Mouse (Mus musculus): ENCODE measurements around the gene Wdr73. TPM values are rescaled to one million over a fixed set of nuclear protein-coding genes. Genes with fewer than 3 reads are reported as not detected.

Gene Wdr73
- polyA plus RNA-seq, 1 experiment from 2014 or later, result 35.8 TPM

DNA sequence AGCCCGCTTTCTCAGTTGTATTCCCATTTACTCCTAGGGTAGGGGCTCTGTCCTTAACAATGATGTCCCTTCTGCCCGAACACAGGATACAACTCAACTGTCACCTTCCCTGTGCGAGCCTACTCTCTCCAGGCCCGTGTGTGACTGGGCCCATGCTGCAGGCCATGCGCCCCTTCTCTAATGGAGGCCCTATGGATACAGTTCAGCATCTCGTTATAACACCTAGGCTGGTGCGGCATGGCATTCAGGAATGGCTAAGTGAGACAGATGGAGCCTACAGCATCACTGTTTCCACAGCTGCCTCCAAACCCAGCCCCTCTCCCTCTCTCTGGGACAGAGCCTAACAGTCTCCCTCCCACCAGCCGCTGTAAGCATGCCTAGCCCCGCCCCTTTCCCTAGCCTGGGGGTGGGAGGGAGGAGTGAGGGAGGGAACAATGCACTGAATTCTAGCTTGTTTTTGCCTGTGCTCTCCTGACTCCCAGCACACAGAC is 12.0 kb downstream of the Wdr73 start:
- Histone ChIP-seq H3K36me3 (ENCODE audit: control insufficient read depth, insufficient read depth, low read length) (peaks cover 15% of the 10 kb centered on the region), H3K27me3 (replicated peaks; ENCODE audit: control insufficient read depth, insufficient read depth, low read length) (no peaks in the 10 kb centered on the region), H3K4me1 (ENCODE audit: control insufficient read depth, insufficient read depth, low read depth, low read length) (no peaks in the 10 kb centered on the region; the same call in 1 of the 2 replicates), H3K9ac (ENCODE audit: low read depth, low read length) (no peak overlapping the region), H3K4me3 (ENCODE audit: low read length) (no peak overlapping the region), H3K9me3 (ENCODE audit: control insufficient read depth, low read length) (no peaks in the 10 kb centered on the region), H3K27ac (ENCODE audit: low read depth, low read length) (peak overlapping the region; percentile 19), H3K4me2 (ENCODE audit: low read length) (no peak overlapping the region)
- 38% methylated on average over 9 of the region's 9 CpGs for WGBS
- ATAC-seq, result peak; percentile 72

GRCm38 (mm10) chr7:80888595-80888994 is 12.5 kb downstream of the Wdr73 start:
- Histone ChIP-seq H3K9ac (ENCODE audit: low read depth, low read length) (no peak overlapping the region), H3K27ac (ENCODE audit: low read depth, low read length) (peak overlapping the region; percentile 19), H3K36me3 (ENCODE audit: control insufficient read depth, insufficient read depth, low read length) (peaks cover 15% of the 10 kb centered on the region), H3K4me3 (ENCODE audit: low read length) (no peak overlapping the region), H3K27me3 (replicated peaks; ENCODE audit: control insufficient read depth, insufficient read depth, low read length) (no peaks in the 10 kb centered on the region), H3K9me3 (ENCODE audit: control insufficient read depth, low read length) (no peaks in the 10 kb centered on the region), H3K4me2 (ENCODE audit: low read length) (no peak overlapping the region), H3K4me1 (ENCODE audit: control insufficient read depth, insufficient read depth, low read depth, low read length) (no peaks in the 10 kb centered on the region; the same call in 1 of the 2 replicates)
- ATAC-seq, result peak; percentile 24
- 67% methylated on average over 7 of the region's 7 CpGs for WGBS

GRCm38 (mm10) chr7:80885666-80886065 is 15.4 kb downstream of the Wdr73 start:
- no peak overlapping the region for H3K4me3 ChIP-seq (ENCODE audit: low read length)
- H3K4me1 ChIP-seq (ENCODE audit: control insufficient read depth, insufficient read depth, low read depth, low read length), result peaks cover 4% of the 10 kb centered on the region
- H3K9ac ChIP-seq (ENCODE audit: low read depth, low read length), result no peak overlapping the region
- no peaks in the 10 kb centered on the region for H3K27me3 ChIP-seq (replicated peaks; ENCODE audit: control insufficient read depth, insufficient read depth, low read length)
- H3K36me3 ChIP-seq (ENCODE audit: control insufficient read depth, insufficient read depth, low read length), result peaks cover under 1% of the 10 kb centered on the region; the same call in 1 of the 2 replicates
- ATAC-seq, result no peak
- 27% methylated on average over 1 of the region's 1 CpGs for WGBS
- no peaks in the 10 kb centered on the region for H3K9me3 ChIP-seq (ENCODE audit: control insufficient read depth, low read length)
- H3K4me2 ChIP-seq (ENCODE audit: low read length), result no peak overlapping the region
- H3K27ac ChIP-seq (ENCODE audit: low read depth, low read length), result no peak overlapping the region

- H3K4me3 ChIP-seq (ENCODE audit: low read length), result peak overlapping the region; percentile 26
Observed at GRCm38 (mm10) chr7:80882830-80883505, 18.1 kb downstream of the Wdr73 start.

DNA sequence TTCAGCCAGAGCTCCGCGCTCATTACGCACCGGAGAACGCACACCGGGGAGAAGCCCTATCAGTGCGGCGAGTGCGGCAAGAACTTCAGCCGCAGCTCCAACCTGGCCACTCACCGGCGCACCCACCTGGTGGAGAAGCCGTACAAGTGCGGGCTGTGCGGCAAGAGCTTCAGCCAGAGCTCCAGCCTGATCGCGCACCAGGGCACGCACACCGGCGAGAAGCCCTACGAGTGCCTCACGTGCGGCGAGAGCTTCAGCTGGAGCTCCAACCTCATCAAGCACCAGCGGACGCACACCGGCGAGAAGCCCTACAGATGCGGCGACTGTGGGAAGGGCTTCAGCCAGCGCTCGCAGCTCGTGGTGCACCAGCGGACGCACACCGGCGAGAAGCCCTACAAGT is 25.3 kb downstream of the Wdr73 start:
- Histone ChIP-seq H3K9me3 (ENCODE audit: control insufficient read depth, low read length) (no peaks in the 10 kb centered on the region), H3K4me1 (ENCODE audit: control insufficient read depth, insufficient read depth, low read depth, low read length) (no peaks in the 10 kb centered on the region), H3K27ac (ENCODE audit: low read depth, low read length) (no peak overlapping the region), H3K27me3 (replicated peaks; ENCODE audit: control insufficient read depth, insufficient read depth, low read length) (no peaks in the 10 kb centered on the region), H3K4me3 (ENCODE audit: low read length) (no peak overlapping the region), H3K36me3 (ENCODE audit: control insufficient read depth, insufficient read depth, low read length) (peaks cover 36% of the 10 kb centered on the region), H3K9ac (ENCODE audit: low read depth, low read length) (no peak overlapping the region), H3K4me2 (ENCODE audit: low read length) (no peak overlapping the region)
- no peak for ATAC-seq
- WGBS, result 31% methylated on average over 37 of the region's 37 CpGs

More at GRCm38 (mm10) chr7:80882830-80883505, 18.1 kb downstream of the Wdr73 start:
- Histone ChIP-seq H3K27ac (ENCODE audit: low read depth, low read length) (no peak overlapping the region), H3K4me1 (ENCODE audit: control insufficient read depth, insufficient read depth, low read depth, low read length) (peaks cover 4% of the 10 kb centered on the region), H3K9me3 (ENCODE audit: control insufficient read depth, low read length) (no peaks in the 10 kb centered on the region), H3K27me3 (replicated peaks; ENCODE audit: control insufficient read depth, insufficient read depth, low read length) (no peaks in the 10 kb centered on the region), H3K4me2 (ENCODE audit: low read length) (peak overlapping the region; percentile 58), H3K36me3 (ENCODE audit: control insufficient read depth, insufficient read depth, low read length) (no peaks in the 10 kb centered on the region), H3K9ac (ENCODE audit: low read depth, low read length) (peak overlapping the region; percentile 41; the same call in 1 of the 2 replicates)
- WGBS, result 26% methylated on average over 14 of the region's 14 CpGs
- ATAC-seq, result peak; percentile 86

DNA sequence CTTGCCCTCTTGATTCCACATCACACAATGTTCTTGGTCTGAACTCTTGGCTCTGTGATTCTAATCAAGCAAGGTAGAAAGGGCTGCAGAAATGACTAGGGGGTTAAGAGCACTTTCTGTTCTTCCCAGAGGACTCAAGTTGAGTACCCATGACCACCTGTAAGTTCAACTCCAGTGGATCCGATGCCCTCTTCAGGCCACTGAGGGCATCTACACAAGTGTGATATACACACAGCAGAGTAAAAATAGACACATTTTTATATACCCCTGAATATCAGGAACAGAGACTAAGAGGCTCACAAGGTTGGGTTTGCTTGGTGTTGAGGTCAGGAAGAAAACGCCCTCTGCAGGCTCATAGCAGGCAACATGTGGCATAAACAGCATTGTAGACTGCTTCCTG is 27.4 kb downstream of the Wdr73 start:
- Histone ChIP-seq H3K9me3 (ENCODE audit: control insufficient read depth, low read length) (no peaks in the 10 kb centered on the region), H3K4me1 (ENCODE audit: control insufficient read depth, insufficient read depth, low read depth, low read length) (no peaks in the 10 kb centered on the region), H3K9ac (ENCODE audit: low read depth, low read length) (no peak overlapping the region), H3K4me3 (ENCODE audit: low read length) (no peak overlapping the region), H3K27me3 (replicated peaks; ENCODE audit: control insufficient read depth, insufficient read depth, low read length) (no peaks in the 10 kb centered on the region), H3K4me2 (ENCODE audit: low read length) (no peak overlapping the region), H3K27ac (ENCODE audit: low read depth, low read length) (no peak overlapping the region), H3K36me3 (ENCODE audit: control insufficient read depth, insufficient read depth, low read length) (peaks cover 39% of the 10 kb centered on the region)
- ATAC-seq, result no peak
- WGBS, result 98% methylated on average over 2 of the region's 2 CpGs

DNA sequence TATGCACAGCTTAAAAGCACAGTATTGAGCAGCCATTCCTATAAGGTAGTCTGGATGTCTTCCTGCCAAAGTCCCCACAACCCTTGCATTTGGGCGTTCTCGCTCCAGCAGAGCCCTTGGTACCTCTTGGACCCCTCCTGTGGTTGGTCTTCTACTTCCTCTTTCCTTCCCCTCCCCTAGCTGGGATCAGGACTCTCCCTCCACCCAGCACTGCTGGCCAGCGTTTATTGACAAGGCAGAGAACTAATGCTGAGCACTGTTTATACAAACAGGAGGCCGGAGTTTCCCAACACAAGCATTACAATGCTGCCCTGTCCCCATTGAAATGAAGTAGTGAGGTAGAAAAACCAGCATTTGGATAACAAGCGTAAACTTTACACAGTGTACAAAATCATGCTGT is 28.0 kb downstream of the Wdr73 start:
- no peaks in the 10 kb centered on the region for H3K9me3 ChIP-seq (ENCODE audit: control insufficient read depth, low read length)
- ATAC-seq, result no peak
- WGBS, result 76% methylated on average over 5 of the region's 5 CpGs
- no peak overlapping the region for H3K4me3 ChIP-seq (ENCODE audit: low read length)
- H3K4me2 ChIP-seq (ENCODE audit: low read length), result no peak overlapping the region
- H3K27ac ChIP-seq (ENCODE audit: low read depth, low read length), result no peak overlapping the region
- H3K27me3 ChIP-seq (replicated peaks; ENCODE audit: control insufficient read depth, insufficient read depth, low read length), result no peaks in the 10 kb centered on the region
- no peaks in the 10 kb centered on the region for H3K4me1 ChIP-seq (ENCODE audit: control insufficient read depth, insufficient read depth, low read depth, low read length)
- no peak overlapping the region for H3K9ac ChIP-seq (ENCODE audit: low read depth, low read length)
- H3K36me3 ChIP-seq (ENCODE audit: control insufficient read depth, insufficient read depth, low read length), result peaks cover 45% of the 10 kb centered on the region

DNA sequence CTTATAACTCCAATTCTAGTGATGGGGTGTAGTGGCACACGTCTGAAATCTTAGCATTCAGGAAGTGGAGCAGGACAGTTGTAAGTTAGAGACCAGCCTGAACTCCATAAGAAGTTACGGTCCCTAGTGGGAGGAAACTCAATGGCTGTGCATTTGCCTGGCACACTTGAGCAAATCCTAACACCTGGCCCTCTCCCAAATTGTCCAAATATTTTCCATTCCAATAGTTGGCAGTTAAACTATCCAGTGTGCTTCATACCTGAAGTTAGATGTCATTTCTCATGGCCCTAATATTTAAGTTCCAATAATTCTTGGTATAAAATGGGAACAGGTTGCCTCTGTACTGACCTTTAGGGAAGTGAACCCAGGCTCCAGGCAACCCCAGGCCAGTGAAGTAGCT is 32.4 kb downstream of the Wdr73 start:
- WGBS, result 88% methylated on average over 2 of the region's 2 CpGs
- peaks cover 36% of the 10 kb centered on the region for H3K36me3 ChIP-seq (ENCODE audit: control insufficient read depth, insufficient read depth, low read length)

GRCm38 (mm10) chr7:80866514-80867147 is 34.4 kb downstream of the Wdr73 start:
- no peak for ATAC-seq

More for the DNA sequence above, 32.4 kb downstream of the Wdr73 start:
- ATAC-seq, result no peak
- Histone ChIP-seq H3K9ac (ENCODE audit: low read depth, low read length) (no peak overlapping the region), H3K4me1 (ENCODE audit: control insufficient read depth, insufficient read depth, low read depth, low read length) (peaks cover 14% of the 10 kb centered on the region), H3K9me3 (ENCODE audit: control insufficient read depth, low read length) (no peaks in the 10 kb centered on the region), H3K4me2 (ENCODE audit: low read length) (no peak overlapping the region), H3K4me3 (ENCODE audit: low read length) (no peak overlapping the region), H3K27ac (ENCODE audit: low read depth, low read length) (no peak overlapping the region), H3K27me3 (replicated peaks; ENCODE audit: control insufficient read depth, insufficient read depth, low read length) (no peaks in the 10 kb centered on the region)

More at GRCm38 (mm10) chr7:80866514-80867147, 34.4 kb downstream of the Wdr73 start:
- Histone ChIP-seq H3K4me1 (ENCODE audit: control insufficient read depth, insufficient read depth, low read depth, low read length) (peaks cover 32% of the 10 kb centered on the region), H3K4me3 (ENCODE audit: low read length) (no peak overlapping the region), H3K9me3 (ENCODE audit: control insufficient read depth, low read length) (no peaks in the 10 kb centered on the region), H3K36me3 (ENCODE audit: control insufficient read depth, insufficient read depth, low read length) (peaks cover 29% of the 10 kb centered on the region), H3K4me2 (ENCODE audit: low read length) (no peak overlapping the region), H3K9ac (ENCODE audit: low read depth, low read length) (no peak overlapping the region), H3K27ac (ENCODE audit: low read depth, low read length) (no peak overlapping the region), H3K27me3 (replicated peaks; ENCODE audit: control insufficient read depth, insufficient read depth, low read length) (no peaks in the 10 kb centered on the region)
- WGBS, result 89% methylated on average over 7 of the region's 7 CpGs
